Mouse (Mus musculus): ENCODE results near the gene Hist1h3d. TPM values are rescaled to one million over a fixed set of nuclear protein-coding genes. Genes with fewer than 3 reads are reported as not detected.
"Not testable (repeated sequence)": the region's sequence is repeated elsewhere in the genome, so short reads cannot be mapped to it uniquely, and the experiment has no call there.

Gene Hist1h3d
- polyA plus RNA-seq, 1 experiment from 2014 or later = 2.3 TPM

DNA sequence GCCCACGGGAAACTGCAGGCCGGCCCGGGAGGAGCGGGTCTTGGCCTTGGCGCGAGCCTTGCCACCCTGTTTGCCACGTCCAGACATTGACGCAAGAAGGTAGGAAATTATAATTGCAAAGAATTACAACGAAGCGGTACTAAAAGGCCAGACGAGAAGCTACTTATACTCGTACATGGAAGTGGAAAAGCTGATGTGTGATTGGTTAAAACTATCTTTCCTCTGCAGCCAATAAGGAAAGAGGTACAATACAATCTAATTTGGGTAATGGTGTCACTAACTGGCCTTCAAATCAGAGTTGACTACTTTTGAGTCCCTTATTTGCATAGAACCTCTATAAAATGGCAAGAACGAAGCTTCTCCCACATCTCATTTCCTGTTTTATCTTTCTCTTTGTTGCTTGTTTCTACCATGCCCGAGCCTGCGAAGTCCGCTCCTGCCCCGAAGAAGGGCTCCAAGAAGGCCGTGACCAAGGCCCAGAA, 4.5 kb upstream of the Hist1h3d start, which contains the start of the genes Hist1h2ae and Hist1h2bg:
Hist1h2ae (minus strand) TSS at position 199 of the 482 bp plus-strand sequence.
Hist1h2bg (plus strand) TSS at position 375 of the 482 bp plus-strand sequence.
- 0% methylated on average over 18 of the region's 18 CpGs for WGBS
- ATAC-seq = peak; percentile 84

GRCm38 (mm10) chr13:23571504-23572217, 3.9 kb upstream of the Hist1h3d start:
- not testable (repeated sequence) for ATAC-seq; H3K36me3 ChIP-seq (ENCODE audit: control insufficient read depth, insufficient read depth); H3K9me3 ChIP-seq (ENCODE audit: control insufficient read depth); H3K4me1 ChIP-seq (replicated peaks; ENCODE audit: control insufficient read depth, insufficient read depth, low read length); H3K27me3 ChIP-seq (replicated peaks; ENCODE audit: control insufficient read depth, insufficient read depth, low read length)
- 0% methylated on average over 11 of the region's 34 CpGs for WGBS
- Histone ChIP-seq H3K27ac (ENCODE audit: low read depth, low read length) (peak overlapping the region; percentile 84), H3K9ac (ENCODE audit: low read depth, low read length) (peak overlapping the region; percentile 41), H3K4me2 (replicated peaks; ENCODE audit: low read depth) (peak overlapping the region; percentile 69), H3K4me3 (ENCODE audit: low read depth, low read length) (peak overlapping the region; percentile 35)

More for the DNA sequence above, 4.5 kb upstream of the Hist1h3d start, which contains the start of the genes Hist1h2ae and Hist1h2bg:
- H3K27me3 ChIP-seq (replicated peaks; ENCODE audit: control insufficient read depth, insufficient read depth, low read length) = no peaks in the 10 kb centered on the region
- H3K4me3 ChIP-seq (ENCODE audit: low read depth, low read length) = peak within 1 kb of the TSS; percentile 35
- H3K9ac ChIP-seq (ENCODE audit: low read depth, low read length) = peak within 1 kb of the TSS; percentile 41
- H3K9me3 ChIP-seq (ENCODE audit: control insufficient read depth) = no peaks in the 10 kb centered on the region
- no peaks in the 10 kb centered on the region for H3K36me3 ChIP-seq (ENCODE audit: control insufficient read depth, insufficient read depth)
- peak within 1 kb of the TSS; percentile 84 for H3K27ac ChIP-seq (ENCODE audit: low read depth, low read length)
- TF ChIP-seq CTCF (IDR thresholded peaks at IDR 0.05; ENCODE audit: low read depth) = no peak; the same call in 1 of the 2 replicates
- peak within 1 kb of the TSS; percentile 69 for H3K4me2 ChIP-seq (replicated peaks; ENCODE audit: low read depth)
- H3K4me1 ChIP-seq (replicated peaks; ENCODE audit: control insufficient read depth, insufficient read depth, low read length) = peaks cover 6% of the 10 kb centered on the region; the same call in 1 of the 2 replicates

GRCm38 (mm10) chr13:23572218-23573033, 3.1 kb upstream of the Hist1h3d start:
- no peak for TF ChIP-seq CTCF (IDR thresholded peaks at IDR 0.05; ENCODE audit: low read depth)
- peaks cover 9% of the 10 kb centered on the region; the same call in 1 of the 2 replicates for H3K4me1 ChIP-seq (replicated peaks; ENCODE audit: control insufficient read depth, insufficient read depth, low read length)
- WGBS = 25% methylated on average over 2 of the region's 2 CpGs
- no peaks in the 10 kb centered on the region for H3K27me3 ChIP-seq (replicated peaks; ENCODE audit: control insufficient read depth, insufficient read depth, low read length)
- peak overlapping the region; percentile 69 for H3K4me2 ChIP-seq (replicated peaks; ENCODE audit: low read depth)
- H3K9me3 ChIP-seq (ENCODE audit: control insufficient read depth) = no peaks in the 10 kb centered on the region
- no peaks in the 10 kb centered on the region for H3K36me3 ChIP-seq (ENCODE audit: control insufficient read depth, insufficient read depth)
- H3K9ac ChIP-seq (ENCODE audit: low read depth, low read length) = peak overlapping the region; percentile 41
- no peak for ATAC-seq
- H3K27ac ChIP-seq (ENCODE audit: low read depth, low read length) = 0 out of 2 replicates have a peak overlapping the region, but pooled peaks have one; percentile 65
- peak overlapping the region; percentile 35 for H3K4me3 ChIP-seq (ENCODE audit: low read depth, low read length)

- H3K36me3 ChIP-seq (ENCODE audit: control insufficient read depth, insufficient read depth); H3K9me3 ChIP-seq (ENCODE audit: control insufficient read depth); H3K27me3 ChIP-seq (replicated peaks; ENCODE audit: control insufficient read depth, insufficient read depth, low read length); H3K4me1 ChIP-seq (replicated peaks; ENCODE audit: control insufficient read depth, insufficient read depth, low read length); ATAC-seq: not testable (repeated sequence)
- Histone ChIP-seq H3K4me3 (ENCODE audit: low read depth, low read length) (peak overlapping the region; percentile 35), H3K9ac (ENCODE audit: low read depth, low read length) (peak overlapping the region; percentile 53), H3K4me2 (replicated peaks; ENCODE audit: low read depth) (peak overlapping the region; percentile 69), H3K27ac (ENCODE audit: low read depth, low read length) (peak overlapping the region; percentile 62)
- WGBS = 5% methylated on average over 17 of the region's 20 CpGs
Observed at GRCm38 (mm10) chr13:23573034-23573897, 2.3 kb upstream of the Hist1h3d start.

DNA sequence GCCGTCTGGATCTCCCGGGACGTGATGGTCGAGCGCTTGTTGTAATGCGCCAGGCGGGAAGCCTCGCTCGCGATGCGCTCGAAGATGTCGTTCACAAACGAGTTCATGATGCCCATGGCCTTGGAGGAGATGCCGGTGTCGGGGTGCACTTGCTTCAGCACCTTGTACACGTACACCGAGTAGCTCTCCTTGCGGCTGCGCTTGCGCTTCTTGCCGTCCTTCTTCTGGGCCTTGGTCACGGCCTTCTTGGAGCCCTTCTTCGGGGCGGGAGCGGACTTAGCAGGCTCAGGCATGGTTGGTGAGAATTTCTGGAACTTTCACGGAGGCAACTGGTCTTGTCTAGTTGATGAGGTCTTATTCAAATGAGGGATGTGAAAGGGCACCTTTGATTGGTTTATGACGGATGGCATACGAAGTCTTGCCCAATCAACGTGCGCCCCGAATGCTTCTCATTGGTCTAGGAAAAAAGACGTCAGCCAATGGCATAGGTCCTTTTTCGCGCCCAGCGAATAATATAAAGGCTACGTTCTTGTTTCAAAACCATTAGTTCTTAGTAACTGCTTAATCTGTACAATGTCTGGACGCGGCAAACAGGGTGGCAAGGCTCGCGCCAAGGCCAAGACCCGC, 1.6 kb upstream of the Hist1h3d start, which contains the start of the genes Hist1h2bf and Hist1h2ad:
Hist1h2bf (minus strand) TSS at position 299 of the 627 bp plus-strand sequence.
Hist1h2ad (plus strand) TSS at position 484 of the 627 bp plus-strand sequence.
- under 1% methylated on average over 28 of the region's 42 CpGs for WGBS
- ATAC-seq = peak; percentile 87
- H3K9me3 ChIP-seq (ENCODE audit: control insufficient read depth); H3K27me3 ChIP-seq (replicated peaks; ENCODE audit: control insufficient read depth, insufficient read depth, low read length); H3K36me3 ChIP-seq (ENCODE audit: control insufficient read depth, insufficient read depth); H3K4me1 ChIP-seq (replicated peaks; ENCODE audit: control insufficient read depth, insufficient read depth, low read length): not testable (repeated sequence)
- Histone ChIP-seq H3K4me3 (ENCODE audit: low read depth, low read length) (peak within 1 kb of the TSS; percentile 35), H3K9ac (ENCODE audit: low read depth, low read length) (peak within 1 kb of the TSS; percentile 53), H3K27ac (ENCODE audit: low read depth, low read length) (peak within 1 kb of the TSS; percentile 62), H3K4me2 (replicated peaks; ENCODE audit: low read depth) (peak within 1 kb of the TSS; percentile 69)

DNA sequence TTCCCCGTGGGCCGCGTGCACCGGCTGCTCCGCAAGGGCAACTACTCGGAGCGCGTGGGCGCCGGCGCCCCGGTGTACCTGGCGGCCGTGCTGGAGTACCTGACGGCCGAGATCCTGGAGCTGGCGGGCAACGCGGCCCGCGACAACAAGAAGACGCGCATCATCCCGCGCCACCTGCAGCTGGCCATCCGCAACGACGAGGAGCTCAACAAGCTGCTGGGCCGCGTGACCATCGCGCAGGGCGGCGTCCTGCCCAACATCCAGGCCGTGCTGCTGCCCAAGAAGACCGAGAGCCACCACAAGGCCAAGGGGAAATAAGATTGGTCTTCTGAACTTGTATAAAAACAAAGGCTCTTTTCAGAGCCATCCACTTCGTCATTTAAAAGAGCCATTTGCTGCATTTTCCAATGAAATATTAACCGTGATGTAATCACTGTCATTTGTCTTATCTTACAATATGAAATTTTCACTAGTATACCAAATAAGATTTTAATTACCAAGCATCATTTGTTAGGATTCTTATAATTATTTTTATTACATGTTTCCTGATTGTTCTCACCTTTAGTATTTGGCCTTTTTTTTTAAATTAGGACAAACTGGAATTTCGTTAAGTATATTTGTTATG, 905 bp upstream of the Hist1h3d start:
- H3K4me3 ChIP-seq (ENCODE audit: low read depth, low read length) = peak overlapping the region; percentile 18; the same call in 1 of the 2 replicates
- H3K4me2 ChIP-seq (replicated peaks; ENCODE audit: low read depth) = peak overlapping the region; percentile 69
- H3K4me1 ChIP-seq (replicated peaks; ENCODE audit: control insufficient read depth, insufficient read depth, low read length); H3K36me3 ChIP-seq (ENCODE audit: control insufficient read depth, insufficient read depth); H3K27me3 ChIP-seq (replicated peaks; ENCODE audit: control insufficient read depth, insufficient read depth, low read length); H3K9ac ChIP-seq (ENCODE audit: low read depth, low read length); H3K9me3 ChIP-seq (ENCODE audit: control insufficient read depth): not testable (repeated sequence)
- WGBS = under 1% methylated on average over 4 of the region's 39 CpGs
- ATAC-seq = peak; percentile 29
- H3K27ac ChIP-seq (ENCODE audit: low read depth, low read length) = peak overlapping the region; percentile 62; the same call in 1 of the 2 replicates

- peak overlapping the region; percentile 67 for H3K4me2 ChIP-seq (replicated peaks; ENCODE audit: low read depth)
- WGBS = 0% methylated on average over 9 of the region's 40 CpGs
- not testable (repeated sequence) for H3K4me1 ChIP-seq (replicated peaks; ENCODE audit: control insufficient read depth, insufficient read depth, low read length); ATAC-seq; H3K36me3 ChIP-seq (ENCODE audit: control insufficient read depth, insufficient read depth); H3K9me3 ChIP-seq (ENCODE audit: control insufficient read depth); H3K27me3 ChIP-seq (replicated peaks; ENCODE audit: control insufficient read depth, insufficient read depth, low read length)
- peak overlapping the region; percentile 54; the same call in 1 of the 2 replicates for H3K27ac ChIP-seq (ENCODE audit: low read depth, low read length)
- peak overlapping the region; percentile 34 for H3K4me3 ChIP-seq (ENCODE audit: low read depth, low read length)
- H3K9ac ChIP-seq (ENCODE audit: low read depth, low read length) = peak overlapping the region; percentile 46; the same call in 1 of the 2 replicates
Observed at GRCm38 (mm10) chr13:23575864-23576313, 326 bp downstream of the Hist1h3d start.
